Mouse (Mus musculus): ENCODE measurements at regions not wholly inside any gene's neighbourhood (a gene's known extent, or its start where the extent isn't known, plus 50 kb on each side); places are given as distances from the start of the nearest gene placed in this dataset.

DNA sequence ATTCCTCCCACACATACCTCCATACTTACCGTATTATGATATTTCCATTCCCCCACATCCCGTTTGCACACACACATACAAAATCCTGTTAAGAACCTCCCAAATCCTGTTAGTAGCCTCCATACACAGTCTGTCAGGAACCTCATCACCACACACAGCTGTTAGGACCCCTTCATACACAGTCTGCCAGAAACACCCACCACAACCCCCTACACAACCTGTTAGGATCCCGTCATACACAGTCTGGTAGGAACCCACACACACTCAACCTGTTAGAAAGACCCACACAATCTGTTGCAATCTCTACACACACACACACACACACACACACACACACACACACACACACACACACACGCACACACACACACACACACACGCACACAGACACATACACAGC lies 187.5 kb upstream of the Fat4 start:
- no peak overlapping the region for H3K27ac ChIP-seq (ENCODE audit: insufficient read depth, low read length)
- 92% methylated on average over 5 of the region's 5 CpGs for WGBS
- no peak overlapping the region for H3K4me3 ChIP-seq (ENCODE audit: extremely low read depth, insufficient read depth, insufficient read length)
- H3K4me1 ChIP-seq (ENCODE audit: control insufficient read depth, insufficient read depth, insufficient read length) = no peaks in the 10 kb centered on the region
- DNase-seq (ENCODE audit: low read depth in 1 of 2, low spot score in 2 of 2) = no peak
- no peaks in the 10 kb centered on the region for H3K36me3 ChIP-seq (ENCODE audit: control insufficient read depth, insufficient read depth, low read length)
- TF ChIP-seq CTCF (IDR thresholded peaks at IDR 0.05; ENCODE audit: extremely low read depth, insufficient read depth, insufficient read length, insufficient replicate concordance) (no peak), POLR2A (IDR thresholded peaks at IDR 0.05; ENCODE audit: low read depth, low read length) (no peak)
- H3K27me3 ChIP-seq (ENCODE audit: control insufficient read depth, insufficient read depth, low read length) = no peaks in the 10 kb centered on the region

DNA sequence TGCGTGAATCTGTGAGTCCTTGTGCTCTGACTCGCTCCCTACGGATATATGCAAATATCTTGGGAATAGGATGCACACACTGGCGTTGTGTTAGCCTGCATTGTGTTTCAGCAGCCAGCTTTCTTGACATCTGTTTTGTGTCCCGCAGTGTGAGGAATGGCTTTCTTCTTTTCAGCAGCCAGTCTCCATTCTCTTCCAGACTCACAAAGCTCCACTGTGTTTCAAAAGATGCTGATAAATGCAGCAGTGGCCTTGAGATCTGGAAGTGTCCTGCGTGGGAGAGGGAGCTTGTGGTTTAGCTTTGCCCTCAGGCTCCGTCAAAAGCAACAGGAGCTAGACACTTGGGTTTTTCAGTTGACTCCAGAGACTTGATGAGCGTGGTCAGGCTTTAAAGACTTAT lies 188.9 kb upstream of the Fat4 start:
- no peak overlapping the region for H3K27ac ChIP-seq (ENCODE audit: insufficient read depth, low read length)
- 59% methylated on average over 8 of the region's 8 CpGs for WGBS
- no peak overlapping the region for H3K4me3 ChIP-seq (ENCODE audit: extremely low read depth, insufficient read depth, insufficient read length)
- H3K4me1 ChIP-seq (ENCODE audit: control insufficient read depth, insufficient read depth, insufficient read length) = no peaks in the 10 kb centered on the region
- H3K27me3 ChIP-seq (ENCODE audit: control insufficient read depth, insufficient read depth, low read length) = no peaks in the 10 kb centered on the region
- no peaks in the 10 kb centered on the region for H3K36me3 ChIP-seq (ENCODE audit: control insufficient read depth, insufficient read depth, low read length)
- no peak for DNase-seq (ENCODE audit: low read depth in 1 of 2, low spot score in 2 of 2)
- TF ChIP-seq CTCF (IDR thresholded peaks at IDR 0.05; ENCODE audit: extremely low read depth, insufficient read depth, insufficient read length, insufficient replicate concordance) (no peak), POLR2A (IDR thresholded peaks at IDR 0.05; ENCODE audit: low read depth, low read length) (no peak)

DNA sequence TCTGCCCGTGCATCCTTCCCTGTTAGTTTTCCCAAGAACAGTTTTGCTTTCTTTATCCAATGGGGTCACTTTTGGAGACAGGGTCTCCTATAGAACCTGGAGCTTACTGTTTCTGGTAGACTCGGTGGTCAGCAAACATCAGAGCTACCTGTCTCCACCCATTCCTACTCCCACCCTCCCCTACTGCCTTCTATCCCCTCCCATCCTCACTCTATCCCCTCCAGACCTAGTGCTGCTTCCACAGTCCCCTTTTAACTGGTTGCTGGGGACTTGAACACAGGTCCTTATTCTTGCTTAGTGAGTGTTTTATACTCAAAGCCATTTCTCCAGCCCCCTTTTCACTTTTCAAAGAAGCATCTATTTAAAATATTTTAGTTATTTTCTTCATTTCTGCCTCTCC lies 189.4 kb upstream of the Fat4 start:
- Histone ChIP-seq H3K36me3 (ENCODE audit: control insufficient read depth, insufficient read depth, low read length) (no peaks in the 10 kb centered on the region), H3K4me1 (ENCODE audit: control insufficient read depth, insufficient read depth, insufficient read length) (no peaks in the 10 kb centered on the region), H3K27ac (ENCODE audit: insufficient read depth, low read length) (no peak overlapping the region), H3K27me3 (ENCODE audit: control insufficient read depth, insufficient read depth, low read length) (no peaks in the 10 kb centered on the region), H3K4me3 (ENCODE audit: extremely low read depth, insufficient read depth, insufficient read length) (no peak overlapping the region)
- 88% methylated on average over 2 of the region's 2 CpGs for WGBS
- DNase-seq (ENCODE audit: low read depth in 1 of 2, low spot score in 2 of 2) = no peak
- no peak for TF ChIP-seq CTCF (IDR thresholded peaks at IDR 0.05; ENCODE audit: extremely low read depth, insufficient read depth, insufficient read length, insufficient replicate concordance)
- TF ChIP-seq POLR2A (IDR thresholded peaks at IDR 0.05; ENCODE audit: low read depth, low read length) = no peak

DNA sequence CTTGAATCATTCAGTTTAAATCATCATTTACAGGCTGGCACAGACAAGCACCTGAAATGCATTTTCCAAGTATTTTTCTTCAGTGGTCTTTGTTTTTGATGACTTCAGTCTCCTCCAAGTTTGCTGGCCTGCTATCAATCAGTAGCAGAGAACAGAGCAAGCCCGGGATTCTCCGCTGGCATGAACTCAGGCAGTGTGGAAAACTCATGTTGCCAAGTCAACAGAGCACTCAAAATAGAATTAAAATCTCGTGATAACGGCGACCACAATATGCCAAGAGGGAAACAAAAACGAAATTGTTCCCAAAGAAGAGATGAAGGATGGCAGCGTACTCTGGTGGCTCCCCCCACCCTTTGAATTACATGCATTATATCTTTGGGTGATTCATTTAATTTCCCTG lies 190.9 kb upstream of the Fat4 start:
- H3K27ac ChIP-seq (ENCODE audit: insufficient read depth, low read length) = no peak overlapping the region
- H3K4me3 ChIP-seq (ENCODE audit: extremely low read depth, insufficient read depth, insufficient read length) = no peak overlapping the region
- H3K4me1 ChIP-seq (ENCODE audit: control insufficient read depth, insufficient read depth, insufficient read length) = no peaks in the 10 kb centered on the region
- H3K27me3 ChIP-seq (ENCODE audit: control insufficient read depth, insufficient read depth, low read length) = no peaks in the 10 kb centered on the region
- DNase-seq (ENCODE audit: low read depth in 1 of 2, low spot score in 2 of 2) = no peak
- H3K36me3 ChIP-seq (ENCODE audit: control insufficient read depth, insufficient read depth, low read length) = no peaks in the 10 kb centered on the region
- WGBS = 87% methylated on average over 7 of the region's 7 CpGs
- TF ChIP-seq CTCF (IDR thresholded peaks at IDR 0.05; ENCODE audit: extremely low read depth, insufficient read depth, insufficient read length, insufficient replicate concordance) (no peak), POLR2A (IDR thresholded peaks at IDR 0.05; ENCODE audit: low read depth, low read length) (no peak)

DNA sequence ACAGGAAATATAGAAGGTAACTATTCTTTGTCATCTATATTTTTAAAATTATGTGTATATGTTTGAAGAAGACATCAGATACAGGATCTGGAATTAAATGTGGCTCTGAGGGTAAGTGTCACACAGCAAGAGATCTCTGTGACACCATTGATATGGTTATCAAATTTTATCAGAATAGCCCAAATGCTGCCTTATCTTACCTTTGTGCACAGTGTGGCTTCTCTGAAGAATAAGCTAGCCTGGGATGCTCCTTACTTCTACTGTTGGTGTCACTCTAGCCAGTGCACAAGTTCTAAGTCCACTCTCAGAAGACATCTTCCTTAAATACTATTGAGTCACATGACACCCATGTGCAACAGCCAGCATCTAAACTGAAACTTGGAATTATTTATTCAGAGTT lies 194.0 kb upstream of the Fat4 start:
- Histone ChIP-seq H3K4me1 (ENCODE audit: control insufficient read depth, insufficient read depth, insufficient read length) (no peaks in the 10 kb centered on the region), H3K27ac (ENCODE audit: insufficient read depth, low read length) (no peak overlapping the region), H3K27me3 (ENCODE audit: control insufficient read depth, insufficient read depth, low read length) (no peaks in the 10 kb centered on the region), H3K4me3 (ENCODE audit: extremely low read depth, insufficient read depth, insufficient read length) (no peak overlapping the region), H3K36me3 (ENCODE audit: control insufficient read depth, insufficient read depth, low read length) (no peaks in the 10 kb centered on the region)
- DNase-seq (ENCODE audit: low read depth in 1 of 2, low spot score in 2 of 2) = no peak
- TF ChIP-seq POLR2A (IDR thresholded peaks at IDR 0.05; ENCODE audit: low read depth, low read length) = no peak
- no peak for TF ChIP-seq CTCF (IDR thresholded peaks at IDR 0.05; ENCODE audit: extremely low read depth, insufficient read depth, insufficient read length, insufficient replicate concordance)

DNA sequence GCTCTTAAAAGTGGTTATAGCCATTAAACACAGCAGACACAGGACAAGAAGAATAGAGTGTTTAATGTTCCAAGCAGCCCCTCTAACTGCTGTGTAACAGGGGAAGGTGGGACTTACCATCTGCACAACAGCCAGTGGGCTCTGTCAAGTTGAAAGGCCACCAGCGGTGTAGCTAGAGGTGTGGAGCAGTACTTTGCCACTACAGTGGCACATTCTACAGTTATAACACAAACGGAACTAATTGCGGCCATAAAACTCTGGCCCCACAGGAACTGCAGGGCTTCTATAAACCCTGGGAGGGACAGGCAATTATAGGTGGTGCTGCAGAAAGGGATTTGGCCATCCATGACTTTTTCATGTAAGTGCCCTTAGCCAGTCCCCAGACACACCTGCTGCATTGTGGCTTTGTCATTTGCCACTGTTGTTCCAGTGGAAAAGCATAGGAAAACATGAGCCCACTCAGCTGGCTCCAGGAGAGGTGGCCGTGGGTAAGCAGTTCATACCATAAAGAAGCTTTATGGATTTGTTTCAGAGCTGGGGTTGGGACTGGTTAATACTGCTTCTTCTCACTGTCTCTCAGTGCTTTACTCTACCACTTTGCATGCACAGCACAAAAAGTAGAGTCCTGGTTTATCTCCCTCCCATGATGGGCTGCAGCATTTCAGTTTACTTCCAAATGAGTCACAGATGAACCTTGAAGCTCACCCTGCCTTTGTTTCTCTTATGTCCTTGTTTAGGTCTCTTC lies 199.8 kb upstream of the Ankrd50 start:
- TF ChIP-seq CTCF (IDR thresholded peaks at IDR 0.05; ENCODE audit: extremely low read depth, insufficient read depth, insufficient read length, insufficient replicate concordance) (no peak), POLR2A (IDR thresholded peaks at IDR 0.05; ENCODE audit: low read depth, low read length) (no peak)
- no peak overlapping the region for H3K27ac ChIP-seq (ENCODE audit: insufficient read depth, low read length)
- no peaks in the 10 kb centered on the region for H3K27me3 ChIP-seq (ENCODE audit: control insufficient read depth, insufficient read depth, low read length)
- H3K4me1 ChIP-seq (ENCODE audit: control insufficient read depth, insufficient read depth, insufficient read length) = no peaks in the 10 kb centered on the region
- WGBS = 83% methylated on average over 4 of the region's 4 CpGs
- no peak overlapping the region for H3K4me3 ChIP-seq (ENCODE audit: extremely low read depth, insufficient read depth, insufficient read length)
- H3K36me3 ChIP-seq (ENCODE audit: control insufficient read depth, insufficient read depth, low read length) = no peaks in the 10 kb centered on the region
- DNase-seq (ENCODE audit: low read depth in 1 of 2, low spot score in 2 of 2) = no peak

DNA sequence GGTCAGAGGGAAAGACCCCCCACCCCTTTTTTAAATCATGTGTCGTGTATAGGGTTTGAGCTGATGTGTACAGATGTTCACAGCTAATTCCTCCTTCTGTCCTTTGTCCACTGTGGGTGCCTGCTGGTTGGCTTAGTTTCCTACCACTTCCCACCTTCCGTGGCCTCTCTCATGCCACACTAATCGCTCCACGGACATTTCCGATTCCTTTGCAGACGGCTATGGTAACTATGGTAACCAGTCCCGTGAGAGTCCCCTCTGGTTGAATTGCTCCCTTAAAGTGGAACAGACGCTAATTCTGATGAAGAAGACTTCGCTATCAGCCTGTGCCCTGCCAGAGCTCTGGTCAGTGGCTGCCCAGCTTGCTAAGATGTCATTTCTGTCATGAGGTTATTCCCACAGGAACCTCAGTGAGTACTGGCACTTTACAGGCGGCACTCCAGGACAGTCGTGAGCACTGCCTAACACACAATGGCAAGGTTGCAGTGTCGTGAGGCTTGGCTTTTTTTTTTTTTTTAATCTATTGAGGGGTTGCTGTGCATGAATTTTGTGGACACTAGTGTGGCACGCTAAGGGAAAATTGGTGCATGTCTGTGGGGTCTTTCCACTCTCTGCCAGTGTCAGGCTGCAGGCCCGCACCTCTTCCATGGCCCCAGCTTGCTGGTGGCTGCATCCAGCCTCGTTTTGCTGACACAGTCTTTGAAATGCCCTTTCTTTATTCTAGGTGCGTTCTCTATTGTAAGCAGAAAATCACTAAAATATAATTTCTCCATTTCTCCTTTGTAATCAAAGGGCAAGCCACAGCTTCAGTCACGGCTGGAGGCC lies 179.2 kb upstream of the Ankrd50 start:
- Histone ChIP-seq H3K27me3 (ENCODE audit: control insufficient read depth, insufficient read depth, low read length) (no peaks in the 10 kb centered on the region), H3K27ac (ENCODE audit: insufficient read depth, low read length) (no peak overlapping the region), H3K36me3 (ENCODE audit: control insufficient read depth, insufficient read depth, low read length) (no peaks in the 10 kb centered on the region), H3K4me1 (ENCODE audit: control insufficient read depth, insufficient read depth, insufficient read length) (no peaks in the 10 kb centered on the region), H3K4me3 (ENCODE audit: extremely low read depth, insufficient read depth, insufficient read length) (no peak overlapping the region)
- TF ChIP-seq CTCF (IDR thresholded peaks at IDR 0.05; ENCODE audit: extremely low read depth, insufficient read depth, insufficient read length, insufficient replicate concordance) (no peak), POLR2A (IDR thresholded peaks at IDR 0.05; ENCODE audit: low read depth, low read length) (no peak)
- no peak for DNase-seq (ENCODE audit: low read depth in 1 of 2, low spot score in 2 of 2)
- 89% methylated on average over 17 of the region's 17 CpGs for WGBS

Data from spleen, adult 2 months (tissue).